Mouse (Mus musculus) frontal cortex, adult 2 months (tissue): ENCODE measurements around the gene Mat1a. TPM values are rescaled to one million over a fixed set of nuclear protein-coding genes. Genes with fewer than 3 reads are reported as not detected.

Experiments
- DNase-seq, 2 experiments: peaks; one replicate each; pipeline ENCODE4 v3.0.0; 2022; ENCODE audit warnings: low spot score in 1 of 2; ENCODE audit errors: extremely low spot score in 1 of 2
- polyA plus RNA-seq: library from polyadenylated mRNA; depleted of rRNA; stranded (reverse); fragments of >200 nt; gene quantifications from 2 replicates; pipeline ENCODE4 v1.2.3, GENCODE M21; 2012; rRNA removed

The Mat1a gene
- polyA plus RNA-seq, 1 experiment, result 0.06 TPM

DNA sequence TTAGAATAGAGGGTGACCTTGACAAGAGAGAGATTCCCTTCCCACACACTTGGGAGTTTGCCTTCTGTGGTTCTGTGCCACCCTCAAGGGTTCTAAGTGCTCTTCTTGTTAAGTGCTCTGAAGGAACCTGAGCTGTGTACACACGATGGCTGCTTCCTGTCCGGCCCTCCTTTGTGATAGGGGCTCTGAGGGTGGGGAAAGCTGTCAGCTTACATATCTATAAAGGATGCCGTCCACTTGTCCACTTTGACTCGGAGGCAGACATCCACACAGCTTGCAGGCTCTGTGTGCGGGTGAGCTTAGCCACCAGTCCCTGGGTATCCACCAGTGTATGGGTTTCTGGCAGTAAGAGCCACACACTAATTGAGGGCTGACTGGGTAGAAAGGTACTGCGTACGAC is 26.7 kb downstream of the Mat1a start, which contains the start of gene Sftpa1:
TSS of gene Sftpa1 (plus strand) at position 243 of the 400 bp plus-strand sequence.
- no peak for DNase-seq

DNA sequence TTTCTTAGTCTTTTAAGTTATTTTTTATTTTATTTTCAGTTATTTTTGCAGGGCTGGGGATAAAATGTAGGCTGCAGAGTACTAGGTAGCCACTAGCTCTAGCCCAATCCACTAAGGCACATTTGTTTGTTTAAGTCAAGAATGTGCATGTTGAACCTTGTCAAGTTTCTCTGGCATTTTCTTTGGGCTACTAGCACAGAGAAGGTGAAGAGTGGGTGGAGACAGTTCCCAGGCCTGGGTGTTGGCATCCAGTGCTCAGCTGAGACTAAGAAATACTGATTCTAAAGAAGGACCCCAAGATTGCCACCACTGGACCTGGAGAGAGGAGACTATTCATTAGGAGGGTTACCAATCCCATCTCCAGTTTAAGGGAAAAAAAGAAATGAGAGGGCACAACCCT is 32.2 kb downstream of the Mat1a start:
- DNase-seq, result no peak

DNA sequence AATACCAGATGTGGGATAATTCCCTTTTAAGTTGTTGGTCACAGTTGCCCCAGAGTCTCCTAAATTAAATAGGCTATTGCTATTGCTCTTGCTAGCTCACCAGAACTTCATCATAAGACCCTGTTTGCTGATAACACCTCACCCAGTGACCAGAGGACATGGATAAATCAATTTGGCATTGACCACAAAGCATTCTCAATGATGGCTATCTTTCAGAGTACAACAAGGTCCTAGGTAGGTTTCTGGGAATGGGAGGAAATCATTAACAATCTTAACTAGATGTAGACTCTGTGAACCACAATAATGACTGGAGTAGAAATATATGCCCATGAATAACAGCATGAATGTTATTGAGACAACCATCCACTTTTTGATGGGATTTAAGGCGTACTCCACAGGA is 35.9 kb downstream of the Mat1a start:
- DNase-seq, result no peak

DNA sequence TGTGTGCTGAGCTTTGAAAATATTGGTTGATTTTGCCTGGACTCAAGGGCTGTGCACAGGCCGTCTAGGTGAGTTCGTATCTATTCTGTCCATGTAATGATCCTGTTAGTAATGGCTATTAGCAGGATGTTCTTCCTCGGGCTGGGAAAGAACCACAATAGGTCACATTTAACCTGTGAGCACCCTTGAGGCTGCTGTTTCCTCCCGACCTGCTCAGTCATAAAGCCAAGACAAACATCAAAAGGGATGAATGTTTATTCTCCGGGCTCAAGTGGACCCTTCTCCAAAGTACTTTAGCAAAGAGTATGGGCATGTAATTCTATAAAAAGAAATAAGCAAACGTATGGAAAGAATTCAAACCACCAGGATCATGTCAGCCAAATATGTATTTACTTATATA is 41.2 kb downstream of the Mat1a start:
- DNase-seq, result no peak

DNA sequence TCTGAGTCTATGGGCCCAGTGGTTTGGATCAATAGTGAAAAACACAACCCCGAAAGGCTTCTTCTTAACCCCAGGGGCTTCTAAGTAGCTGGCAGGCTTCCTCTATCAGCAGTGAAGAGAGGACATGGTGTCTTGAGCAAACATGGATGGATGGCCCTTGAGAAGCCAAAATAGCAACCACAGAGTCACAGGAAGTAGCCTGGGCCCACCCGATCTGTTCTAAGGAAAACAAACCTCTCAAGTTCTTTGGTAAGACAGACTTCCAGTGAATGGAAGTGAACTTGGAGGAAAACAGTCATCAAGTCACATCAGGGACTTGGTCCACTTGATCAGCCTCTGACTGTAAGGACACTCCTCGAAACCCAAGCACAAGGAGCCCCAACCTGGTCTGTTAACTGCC is 42.1 kb downstream of the Mat1a start:
- DNase-seq, result no peak

DNA sequence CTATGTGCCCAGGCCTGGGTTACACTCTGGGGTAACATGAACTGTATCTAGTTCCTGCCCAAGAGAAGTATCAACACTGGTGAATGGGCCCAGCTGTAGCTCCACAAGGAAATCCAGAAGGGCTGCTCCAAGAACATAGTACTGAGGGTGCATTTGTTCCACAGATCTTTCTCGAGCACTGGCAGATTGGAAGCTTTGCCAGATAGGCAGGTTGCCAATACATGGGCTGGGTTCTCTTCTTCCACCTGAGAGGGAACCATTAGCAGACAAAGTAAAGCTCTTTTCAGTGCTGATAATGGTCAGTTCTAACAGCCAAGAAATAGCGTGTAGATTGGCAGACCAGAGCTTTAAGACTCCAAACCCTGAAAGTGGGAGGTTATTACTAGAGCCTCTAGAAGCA is 42.5 kb downstream of the Mat1a start:
- no peak for DNase-seq

DNA sequence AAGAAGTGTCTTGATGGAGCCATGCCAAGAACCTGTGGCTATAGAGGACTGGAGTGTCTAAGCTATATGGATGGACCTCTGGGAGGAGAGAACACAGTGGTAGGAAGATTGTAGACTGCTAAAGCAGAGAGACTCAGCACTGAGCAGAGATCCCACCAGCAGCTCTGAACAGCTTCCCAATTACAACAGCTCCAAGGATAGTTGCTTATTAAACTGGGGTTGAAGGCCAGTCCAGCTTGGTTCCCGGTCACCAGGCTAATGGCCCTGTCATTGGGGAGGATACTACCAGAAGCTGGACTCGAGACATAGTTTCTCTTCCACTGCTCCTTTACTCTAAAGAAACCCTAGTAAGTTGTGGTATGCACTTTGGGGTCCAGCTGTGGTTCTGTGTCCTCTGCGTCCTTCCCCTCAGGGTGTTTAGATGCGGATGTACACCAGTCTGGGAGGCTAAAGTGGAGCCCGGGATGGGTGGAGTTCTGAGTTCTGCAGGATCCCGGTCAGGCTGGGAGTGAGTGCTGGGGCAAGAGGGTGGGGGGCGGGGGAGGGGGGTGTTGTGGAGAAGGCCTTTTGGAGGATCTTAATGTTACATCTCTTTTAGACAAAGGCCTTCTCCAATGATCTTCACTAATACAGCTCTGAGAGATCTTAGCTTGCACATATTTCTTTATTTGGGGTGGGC is 46.5 kb downstream of the Mat1a start, which contains the start of gene Mbl1:
TSS of gene Mbl1 (plus strand) at position 239 of the 679 bp plus-strand sequence.
- no peak for DNase-seq

DNA sequence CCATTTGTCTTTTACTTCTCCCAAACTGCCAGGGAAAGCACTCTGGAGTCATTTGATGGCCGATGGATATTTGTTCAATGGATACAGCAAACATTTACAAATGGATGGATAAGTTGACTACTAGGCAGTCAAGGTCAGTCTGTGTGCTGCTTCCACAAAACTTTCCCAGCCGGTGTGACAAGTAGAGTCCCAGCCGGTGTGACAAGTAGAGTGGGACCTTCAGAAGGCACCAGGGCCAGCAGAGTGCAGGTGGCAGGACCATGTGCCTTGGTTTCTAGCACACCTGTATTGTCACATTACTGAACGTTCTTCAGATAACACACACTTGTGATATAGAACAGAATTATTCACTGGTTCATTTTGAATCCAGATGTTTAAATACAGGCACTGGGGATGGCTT is 55.2 kb downstream of the Mat1a start:
- no peak for DNase-seq

DNA sequence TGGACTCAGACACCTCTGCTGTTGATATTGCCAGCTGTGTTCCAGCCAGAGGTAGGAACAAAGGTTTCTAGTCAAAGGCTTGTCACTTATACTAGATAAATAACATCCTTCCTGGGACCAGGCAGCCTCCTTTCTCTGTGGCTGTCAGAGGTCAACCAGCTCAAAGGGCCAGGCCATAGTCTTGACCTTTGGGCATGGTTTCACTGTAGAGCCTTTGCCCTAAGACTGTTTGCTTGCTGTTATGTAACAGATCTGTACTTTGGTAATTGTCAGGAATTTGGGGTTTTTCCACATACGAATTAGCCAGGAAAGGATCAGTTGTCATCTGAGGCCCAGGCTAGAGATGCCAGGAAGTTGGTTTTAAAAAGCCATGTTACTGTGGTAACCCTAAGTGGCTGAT is 55.9 kb downstream of the Mat1a start:
- DNase-seq, result no peak

DNA sequence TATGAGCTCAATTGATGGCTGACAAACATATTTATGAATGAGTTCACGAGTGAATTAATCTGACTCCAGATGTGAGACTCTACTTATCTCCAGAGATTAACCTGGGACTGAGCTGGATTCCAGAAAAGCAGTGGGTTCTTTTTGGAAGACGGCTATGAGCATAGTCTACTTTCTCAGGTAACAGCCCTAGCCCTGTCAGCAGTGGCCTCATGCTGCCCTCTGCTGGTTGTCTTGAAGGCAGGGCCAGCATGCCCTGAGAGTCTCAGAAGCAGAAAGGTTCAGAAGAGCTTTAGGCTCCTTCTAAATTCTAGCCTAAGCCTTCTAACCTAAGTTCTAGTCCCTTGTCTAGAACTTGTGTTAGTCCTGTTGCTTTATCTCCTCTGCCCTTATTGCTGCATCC is 57.8 kb downstream of the Mat1a start:
- peak in 1 of 2 experiments; percentile 69 for DNase-seq

DNA sequence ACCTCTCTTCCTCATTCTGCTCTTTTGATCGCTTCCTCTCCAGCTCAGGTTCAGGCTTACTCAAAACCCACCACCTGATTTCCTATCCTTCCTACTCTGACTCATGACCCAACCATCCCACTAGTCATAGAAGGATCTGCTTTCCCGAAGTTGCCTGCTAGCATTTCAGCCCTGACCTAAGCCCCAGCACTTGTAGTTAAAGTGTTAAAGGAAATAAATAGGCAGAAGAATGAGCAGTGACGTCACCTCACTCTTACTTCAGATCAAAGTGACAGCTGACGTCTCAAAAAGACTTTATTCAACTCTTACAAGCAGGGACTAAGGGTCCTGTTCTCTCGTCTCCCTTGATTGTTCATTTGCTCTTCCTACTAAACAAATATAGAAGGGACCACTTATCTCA is 62.4 kb downstream of the Mat1a start:
- no peak for DNase-seq

DNA sequence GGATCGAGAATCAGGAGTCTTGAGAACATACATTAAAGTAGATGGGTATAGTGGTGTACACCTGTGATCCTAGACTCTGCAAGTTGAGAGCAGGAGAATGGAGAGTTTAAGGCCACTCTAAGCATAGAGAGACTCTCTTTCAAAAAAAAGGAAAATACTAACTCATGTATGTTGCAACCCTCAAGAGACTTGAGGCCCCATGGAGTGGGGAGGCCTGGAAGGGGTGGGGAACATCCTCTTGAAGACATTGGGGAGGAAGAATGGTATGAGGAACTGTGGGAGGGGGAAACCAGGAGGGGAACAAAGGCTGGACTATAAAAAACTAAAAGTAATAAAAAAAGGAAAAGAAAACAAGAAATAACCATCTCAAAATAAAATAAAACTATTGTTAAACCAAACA is 63.7 kb downstream of the Mat1a start:
- DNase-seq, result no peak

DNA sequence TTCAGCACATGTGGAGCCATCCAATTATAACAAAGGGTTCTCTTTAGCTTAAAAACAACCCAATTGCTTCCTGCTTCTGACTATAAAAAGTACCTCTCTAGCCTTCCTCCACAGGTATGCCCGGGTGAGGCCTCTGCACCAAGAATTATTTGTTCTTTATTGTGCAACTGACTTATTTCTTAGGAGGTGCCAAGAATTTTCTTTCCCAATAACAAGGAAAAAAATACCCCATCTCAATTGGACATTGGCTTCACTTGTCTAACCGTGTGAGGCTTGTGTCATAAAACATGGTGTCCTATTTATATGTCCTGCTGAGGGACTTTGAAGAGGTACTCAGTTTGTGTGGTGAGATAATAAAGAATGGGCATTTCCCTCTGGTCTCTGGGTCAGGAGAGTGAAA is 65.7 kb downstream of the Mat1a start:
- DNase-seq, result no peak

Other genes with a start within 250 kb of the Mat1a start
- 1.1 and 1.3 TPM in 2 replicates for gene Sh2d4b, start 211.8 kb upstream of the Mat1a start, polyA plus RNA-seq
- gene Tspan14, start 138.2 kb upstream of the Mat1a start, polyA plus RNA-seq, result 46.4 and 47.7 TPM in 2 replicates
- gene Fam213a, start 91.2 kb upstream of the Mat1a start, polyA plus RNA-seq, result 137 and 138 TPM in 2 replicates
- 0.55 and 0.66 TPM in 2 replicates for gene Dydc2, start 35.8 kb upstream of the Mat1a start, polyA plus RNA-seq
- not detected in 2 replicates for gene Dydc1, start 32.1 kb upstream of the Mat1a start, polyA plus RNA-seq
- not detected in 2 replicates for gene Sftpa1, start 26.7 kb downstream of the Mat1a start, polyA plus RNA-seq
- not detected in 2 replicates for gene Mbl1, start 46.4 kb downstream of the Mat1a start, polyA plus RNA-seq
- not detected in 2 replicates for gene Sftpd, start 80.1 kb downstream of the Mat1a start, polyA plus RNA-seq
- 0.06 TPM in 1 of 2 replicates, not detected in the other for gene Gm2832, start 173.8 kb downstream of the Mat1a start, polyA plus RNA-seq
- gene Gm5798, start 243.6 kb downstream of the Mat1a start, polyA plus RNA-seq, result not detected in 2 replicates